Mouse (Mus musculus) midbrain, embryonic 12.5 days (tissue): Measurements from ENCODE around the gene Slco6d1. TPM values are rescaled to one million over a fixed set of nuclear protein-coding genes. Genes with fewer than 3 reads are reported as not detected.
"Not testable (repeated sequence)": the region's sequence is repeated elsewhere in the genome, so short reads cannot be mapped to it uniquely, and the experiment has no call there.

Experiments
- ATAC-seq: fragments of 200-750 bp; cut with Nextera tagmentation; 2 replicates; pipeline ENCODE4 v1.8.0; 2017; ENCODE audit warnings: low read depth, moderate TSS enrichment, moderate library complexity; ENCODE audit not compliant: low FRiP score
- H3K27ac ChIP-seq: fragments of 300-500 bp; sonication (generic); replicated peaks from 2 replicates; pipeline ENCODE4 v1.5.1; 2016; ENCODE audit warnings: mild to moderate bottlenecking
- H3K27me3 ChIP-seq: fragments of 300-500 bp; sonication (generic); 2 replicates; pipeline ENCODE4 v1.6.1; 2016; ENCODE audit warnings: mild to moderate bottlenecking
- H3K36me3 ChIP-seq: fragments of 300-500 bp; sonication (generic); 2 replicates; pipeline ENCODE4 v1.6.1; 2016
- H3K4me1 ChIP-seq: fragments of 300-500 bp; sonication (generic); 2 replicates; pipeline ENCODE4 v1.6.1; 2016
- H3K4me2 ChIP-seq: fragments of 300-500 bp; sonication (generic); replicated peaks from 2 replicates; pipeline ENCODE4 v1.6.1; 2016; ENCODE audit warnings: mild to moderate bottlenecking, moderate library complexity
- H3K4me3 ChIP-seq: fragments of 300-500 bp; sonication (generic); 2 replicates; pipeline ENCODE4 v1.5.1; 2016; ENCODE audit warnings: mild to moderate bottlenecking
- H3K9ac ChIP-seq: fragments of 300-500 bp; sonication (generic); replicated peaks from 2 replicates; pipeline ENCODE4 v1.6.1; 2016; ENCODE audit warnings: mild to moderate bottlenecking, moderate library complexity
- H3K9me3 ChIP-seq: fragments of 300-500 bp; sonication (generic); 2 replicates; pipeline ENCODE4 v1.6.1; 2016; ENCODE audit warnings: mild to moderate bottlenecking
- WGBS: fragments of 180-500 bp; shearing (Covaris S2); methylation state at CpG from one replicate; pipeline ENCODE4 v1.1.7; 2016; 5-methylcytosine and 5-hydroxymethylcytosine counted together
- polyA plus RNA-seq: library from polyadenylated mRNA; unstranded; fragments of >200 nt; fragmentation: Nextera tagmentation; extraction: Ambion mirVana; gene quantifications from 2 replicates; pipeline ENCODE4 v1.2.1, GENCODE M21; 2016

Gene Slco6d1
- polyA plus RNA-seq = not detected in 2 replicates

DNA sequence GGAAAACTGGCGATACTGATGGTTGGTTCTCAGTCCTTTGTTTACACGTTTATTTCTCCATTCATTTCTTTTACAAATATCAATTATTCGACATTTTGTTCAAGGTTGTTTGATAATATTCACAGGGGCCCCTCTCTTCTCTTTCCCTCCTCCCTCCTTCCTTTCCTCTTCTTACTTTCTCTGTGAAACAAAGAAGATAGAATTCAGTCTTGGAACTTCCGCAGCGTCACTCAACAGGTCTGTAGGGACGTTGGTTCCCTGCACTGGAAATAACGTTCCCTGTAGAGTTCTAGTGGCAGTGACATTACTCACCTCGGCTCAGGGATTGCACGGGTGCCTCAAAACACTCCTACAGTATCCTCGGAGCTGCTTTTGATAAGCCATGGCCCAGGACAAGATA is at the start of gene Slco6d1:
TSS of gene Slco6d1 (plus strand) at position 301 of the 400 bp plus-strand sequence.
- Histone ChIP-seq H3K9me3 (no peaks in the 10 kb centered on the region), H3K4me1 (no peaks in the 10 kb centered on the region), H3K9ac (no peak within 1 kb of the TSS), H3K36me3 (no peaks in the 10 kb centered on the region), H3K27ac (no peak within 1 kb of the TSS), H3K4me3 (no peak within 1 kb of the TSS), H3K27me3 (no peaks in the 10 kb centered on the region), H3K4me2 (no peak within 1 kb of the TSS)
- WGBS = 89% methylated on average over 10 of the region's 10 CpGs
- ATAC-seq = no peak

DNA sequence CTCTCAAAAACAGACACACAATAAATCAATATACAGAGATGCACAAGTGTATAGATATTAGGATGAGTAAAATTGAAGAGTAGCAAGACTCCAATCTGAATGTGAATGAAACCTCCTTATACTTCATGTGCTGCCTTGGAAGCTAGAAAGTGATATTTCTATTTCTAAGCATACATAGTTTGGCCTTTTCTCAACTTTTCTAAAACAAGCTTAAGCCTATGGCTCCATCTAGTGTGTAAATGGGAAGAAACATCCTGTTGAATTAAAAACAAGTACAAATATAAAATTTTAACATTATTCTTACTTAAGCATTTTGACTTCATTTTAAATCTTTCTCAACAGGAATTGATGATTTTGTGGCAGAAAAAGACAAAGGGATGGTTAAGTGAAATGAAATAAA is 28.9 kb upstream of the Slco6d1 start:
- no peaks in the 10 kb centered on the region for H3K9me3 ChIP-seq
- ATAC-seq = no peak
- no peak overlapping the region for H3K27ac ChIP-seq
- no peaks in the 10 kb centered on the region for H3K27me3 ChIP-seq
- H3K36me3 ChIP-seq = no peaks in the 10 kb centered on the region
- no peak overlapping the region for H3K4me2 ChIP-seq
- no peak overlapping the region for H3K9ac ChIP-seq
- H3K4me1 ChIP-seq = no peaks in the 10 kb centered on the region
- H3K4me3 ChIP-seq = no peak overlapping the region

DNA sequence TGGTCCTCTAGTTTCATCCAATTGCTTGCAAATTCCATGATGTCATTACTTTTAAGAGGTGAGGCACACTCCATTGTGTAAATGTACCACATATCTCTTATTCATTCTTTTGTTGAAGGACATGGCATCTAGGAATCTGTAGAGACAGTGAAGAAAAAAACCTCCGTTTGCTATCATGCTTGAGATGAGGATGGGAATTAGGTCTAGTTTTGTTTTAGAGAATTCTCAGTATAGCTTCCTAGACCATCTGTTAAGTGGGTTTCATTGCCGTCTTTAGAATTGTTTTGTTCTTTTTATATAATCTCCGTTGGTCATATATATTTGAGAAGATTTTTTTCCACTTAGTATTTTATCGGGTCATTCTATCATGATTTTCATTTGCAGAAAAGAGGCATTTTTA is 27.0 kb downstream of the Slco6d1 start:
- 86% methylated on average over 4 of the region's 4 CpGs for WGBS
- Histone ChIP-seq H3K4me3 (no peak overlapping the region), H3K27ac (no peak overlapping the region), H3K9ac (no peak overlapping the region), H3K4me2 (no peak overlapping the region), H3K27me3 (no peaks in the 10 kb centered on the region), H3K9me3 (no peaks in the 10 kb centered on the region), H3K36me3 (no peaks in the 10 kb centered on the region), H3K4me1 (no peaks in the 10 kb centered on the region)
- ATAC-seq = no peak

DNA sequence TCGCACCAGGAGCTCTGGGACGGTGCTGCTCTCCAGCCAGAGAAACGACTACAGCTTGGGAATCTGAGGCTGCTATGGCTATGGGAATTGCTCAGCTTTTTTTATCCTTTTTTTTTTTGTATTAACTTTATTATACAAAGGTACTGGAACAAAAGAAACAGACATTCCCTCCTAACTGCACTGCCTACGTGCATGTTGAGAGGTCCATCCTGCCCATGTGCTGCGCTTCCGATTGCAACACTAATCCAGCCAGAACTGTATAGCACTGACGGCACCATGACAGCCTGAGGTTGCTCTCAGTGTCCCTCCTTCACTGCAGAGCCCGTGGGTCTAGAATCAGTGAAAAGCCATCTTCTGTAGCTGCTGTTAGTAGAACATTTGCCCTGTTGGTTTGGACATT is 38.3 kb downstream of the Slco6d1 start:
- not testable (repeated sequence) for ATAC-seq, H3K36me3 ChIP-seq, H3K27ac ChIP-seq, H3K4me2 ChIP-seq, H3K27me3 ChIP-seq, H3K4me1 ChIP-seq, H3K9me3 ChIP-seq, H3K9ac ChIP-seq, H3K4me3 ChIP-seq
- WGBS = 93% methylated on average over 8 of the region's 8 CpGs

DNA sequence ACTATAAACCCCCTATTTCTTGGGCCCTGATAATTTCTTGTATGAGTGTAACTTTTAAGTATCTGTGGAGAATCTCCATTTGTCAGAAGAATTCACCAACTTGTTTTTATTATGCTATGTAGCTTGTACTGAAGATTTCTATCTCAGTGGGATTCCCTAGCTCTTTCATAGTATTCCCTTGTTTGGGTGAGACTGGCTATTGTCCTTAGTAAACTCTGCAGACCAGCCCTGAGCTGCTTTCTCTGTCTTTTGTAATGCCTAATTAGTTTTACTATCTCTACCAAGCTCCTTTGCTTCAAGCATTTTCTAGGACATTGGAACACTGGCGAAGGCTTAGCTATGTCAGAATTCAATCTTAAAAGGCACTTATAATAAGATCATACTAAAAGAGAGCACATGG is 55.5 kb downstream of the Slco6d1 start:
- not testable (repeated sequence) for H3K27me3 ChIP-seq, ATAC-seq, H3K4me1 ChIP-seq, H3K9me3 ChIP-seq, H3K9ac ChIP-seq, H3K27ac ChIP-seq, H3K4me2 ChIP-seq, H3K36me3 ChIP-seq, H3K4me3 ChIP-seq
- WGBS = 64% methylated on average over 1 of the region's 1 CpGs

DNA sequence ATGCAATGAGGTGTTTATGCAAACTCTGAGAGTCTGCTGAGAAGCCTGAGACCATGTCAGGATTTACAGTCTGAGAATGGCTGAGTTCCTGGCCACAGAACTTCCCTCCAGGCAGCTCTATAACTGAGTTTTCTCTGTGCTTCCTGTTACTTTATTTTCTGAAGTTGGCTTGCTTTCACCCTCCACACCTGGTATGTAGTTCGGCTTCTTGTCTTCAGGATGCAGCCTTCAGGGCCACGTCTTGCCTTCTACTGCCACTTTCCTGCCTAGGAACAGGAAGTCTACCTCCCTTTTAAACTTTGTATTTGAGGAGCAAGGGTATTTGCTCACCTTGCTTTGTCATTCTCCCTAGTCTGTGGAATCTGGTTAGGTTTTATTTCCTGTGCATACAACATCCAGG is 58.3 kb downstream of the Slco6d1 start:
- no peak overlapping the region for H3K9ac ChIP-seq
- 87% methylated on average over 2 of the region's 2 CpGs for WGBS
- ATAC-seq = no peak

DNA sequence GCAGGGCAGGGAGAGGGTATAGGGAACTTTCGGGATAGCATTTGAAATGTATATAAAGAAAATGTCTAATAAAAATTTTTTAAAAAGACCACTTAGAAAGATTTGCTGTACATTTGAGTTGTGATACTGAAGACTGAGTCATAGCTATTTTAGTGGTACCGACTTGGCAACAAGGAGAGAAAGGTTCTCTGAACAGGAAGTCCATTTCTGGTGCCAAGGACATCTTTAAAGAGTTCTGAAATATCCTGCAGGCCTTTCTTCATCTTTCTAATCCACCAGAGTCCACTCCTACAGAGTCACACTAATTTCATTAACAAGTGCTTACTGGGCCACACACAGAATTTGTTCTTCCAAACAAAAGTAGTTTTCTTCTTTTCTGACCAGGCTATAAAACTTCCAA is 85.1 kb downstream of the Slco6d1 start:
- Histone ChIP-seq H3K4me2 (no peak overlapping the region), H3K4me1 (no peaks in the 10 kb centered on the region), H3K36me3 (no peaks in the 10 kb centered on the region), H3K27ac (no peak overlapping the region), H3K27me3 (no peaks in the 10 kb centered on the region), H3K4me3 (no peak overlapping the region), H3K9me3 (no peaks in the 10 kb centered on the region), H3K9ac (no peak overlapping the region)
- ATAC-seq = no peak
- WGBS = 77% methylated on average over 2 of the region's 2 CpGs

More for the DNA sequence above, 58.3 kb downstream of the Slco6d1 start:
- Histone ChIP-seq H3K4me1 (no peaks in the 10 kb centered on the region), H3K27ac (no peak overlapping the region), H3K27me3 (no peaks in the 10 kb centered on the region), H3K36me3 (no peaks in the 10 kb centered on the region), H3K4me3 (no peak overlapping the region), H3K9me3 (no peaks in the 10 kb centered on the region), H3K4me2 (no peak overlapping the region)

DNA sequence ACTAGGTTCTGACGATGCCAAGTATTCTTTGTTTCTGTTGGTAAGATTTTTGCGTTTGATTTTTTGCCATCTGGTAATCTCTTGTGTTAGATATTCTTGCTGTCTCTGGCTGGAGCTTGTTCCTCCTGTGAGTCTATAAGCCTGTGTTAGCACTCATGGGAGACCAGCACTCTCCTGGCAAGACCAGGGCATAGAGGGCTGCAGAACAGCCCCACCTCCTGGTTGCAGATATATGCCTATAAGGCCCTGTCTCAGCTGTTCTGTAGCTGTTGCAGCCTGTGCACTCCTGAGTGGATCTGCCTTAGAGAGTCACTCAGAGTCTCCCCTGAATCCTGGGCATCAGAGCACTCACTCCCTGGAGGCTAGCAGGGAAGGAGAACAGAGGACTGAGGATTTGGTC is 102.1 kb downstream of the Slco6d1 start:
- WGBS = 80% methylated on average over 2 of the region's 2 CpGs
- 0 out of 2 replicates have a peak, but pooled peaks have one; percentile 34 for ATAC-seq
- no peaks in the 10 kb centered on the region for H3K36me3 ChIP-seq
- no peak overlapping the region for H3K4me2 ChIP-seq
- no peak overlapping the region for H3K4me3 ChIP-seq
- no peaks in the 10 kb centered on the region for H3K4me1 ChIP-seq
- no peaks in the 10 kb centered on the region for H3K9me3 ChIP-seq
- H3K27me3 ChIP-seq = no peaks in the 10 kb centered on the region
- H3K9ac ChIP-seq = no peak overlapping the region
- no peak overlapping the region for H3K27ac ChIP-seq

DNA sequence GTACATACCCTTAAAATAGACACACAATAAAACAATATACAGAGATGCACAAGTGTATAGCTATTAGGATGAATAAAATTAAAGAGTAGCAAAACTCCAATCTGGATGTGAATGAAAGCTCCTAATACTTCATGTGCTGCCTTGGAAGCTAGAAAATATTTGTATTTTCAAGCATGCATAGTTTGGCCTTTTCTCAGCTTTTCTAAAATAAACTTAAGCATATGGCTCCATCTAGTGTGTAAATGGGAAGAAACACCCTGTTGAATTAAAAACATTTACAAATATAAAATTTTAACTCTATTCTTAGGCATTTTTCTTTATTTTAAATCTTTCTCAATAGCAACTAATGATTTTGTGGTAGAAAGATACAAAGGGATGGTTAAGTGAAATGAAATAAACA is 102.6 kb downstream of the Slco6d1 start:
- Histone ChIP-seq H3K4me3 (no peak overlapping the region), H3K27ac (no peak overlapping the region), H3K4me2 (no peak overlapping the region), H3K9ac (no peak overlapping the region), H3K36me3 (no peaks in the 10 kb centered on the region), H3K27me3 (no peaks in the 10 kb centered on the region), H3K9me3 (no peaks in the 10 kb centered on the region), H3K4me1 (no peaks in the 10 kb centered on the region)
- ATAC-seq = no peak

DNA sequence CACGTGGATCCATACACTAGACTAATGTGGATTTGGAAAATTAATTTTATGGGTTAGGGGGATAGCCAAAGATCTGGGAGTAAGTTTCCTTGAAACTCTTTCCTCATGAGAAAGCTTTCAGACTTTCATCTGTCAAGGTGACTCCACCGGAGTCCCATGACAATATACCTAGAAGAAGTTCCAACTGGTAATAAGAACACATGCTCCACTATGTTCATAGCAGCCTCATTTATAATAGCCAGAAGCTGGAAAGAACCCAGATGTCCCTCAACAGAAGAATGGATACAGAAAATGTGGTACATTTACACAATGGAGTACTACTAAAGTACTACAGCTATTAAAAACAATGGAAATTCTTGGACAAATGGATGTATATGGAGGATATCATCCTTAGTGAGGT is 107.4 kb downstream of the Slco6d1 start:
- H3K4me2 ChIP-seq, H3K27ac ChIP-seq, ATAC-seq, H3K4me1 ChIP-seq, H3K4me3 ChIP-seq, H3K9ac ChIP-seq, H3K27me3 ChIP-seq, H3K9me3 ChIP-seq, H3K36me3 ChIP-seq: not testable (repeated sequence)
- WGBS = 91% methylated on average over 2 of the region's 2 CpGs

DNA sequence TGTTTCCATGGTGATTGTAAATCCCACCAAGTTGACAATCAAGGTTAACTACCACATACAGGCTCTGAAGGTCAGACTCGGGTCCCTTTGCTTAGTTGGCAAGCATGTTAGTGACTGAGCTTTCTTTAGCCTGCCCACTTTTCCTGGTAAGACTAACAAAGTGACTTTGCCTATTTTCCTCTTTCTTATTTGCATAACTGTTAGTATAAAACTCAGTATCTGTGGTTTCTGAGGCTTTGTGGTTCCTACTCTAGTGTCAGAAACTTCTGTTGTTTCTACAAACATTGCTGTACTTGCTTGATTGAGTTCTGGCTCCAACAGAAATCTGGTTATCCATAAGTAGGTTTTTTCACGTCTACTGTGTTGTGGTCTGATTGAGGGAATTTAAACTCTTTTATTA is 124.4 kb downstream of the Slco6d1 start:
- Histone ChIP-seq H3K4me2 (no peak overlapping the region), H3K4me3 (no peak overlapping the region), H3K9ac (no peak overlapping the region), H3K9me3 (no peaks in the 10 kb centered on the region), H3K36me3 (no peaks in the 10 kb centered on the region), H3K27ac (no peak overlapping the region), H3K27me3 (no peaks in the 10 kb centered on the region), H3K4me1 (no peaks in the 10 kb centered on the region)
- 78% methylated on average over 2 of the region's 2 CpGs for WGBS
- ATAC-seq = no peak

DNA sequence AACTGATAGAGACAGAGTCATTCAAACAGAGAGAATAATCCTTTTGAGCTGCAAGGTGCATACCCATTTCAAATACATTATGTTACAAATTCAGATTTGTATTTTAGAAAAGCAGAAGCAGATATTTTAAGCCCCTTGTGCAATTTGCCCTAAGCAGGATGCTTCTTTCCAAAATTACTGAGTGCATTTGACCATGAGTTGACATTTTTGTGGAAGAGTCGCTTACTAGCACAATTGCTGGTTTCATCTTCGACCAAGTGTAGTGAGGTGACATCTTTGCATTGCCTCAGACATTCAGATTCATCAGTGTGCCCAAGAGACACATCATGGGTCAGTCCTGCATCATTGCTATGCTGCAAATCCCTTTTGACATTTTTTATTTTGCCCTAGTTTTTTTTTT is 133.5 kb downstream of the Slco6d1 start:
- no peaks in the 10 kb centered on the region for H3K27me3 ChIP-seq
- no peaks in the 10 kb centered on the region for H3K4me1 ChIP-seq
- no peak overlapping the region for H3K9ac ChIP-seq
- H3K9me3 ChIP-seq = no peaks in the 10 kb centered on the region
- no peak overlapping the region for H3K4me3 ChIP-seq
- ATAC-seq = no peak
- H3K36me3 ChIP-seq = no peaks in the 10 kb centered on the region
- no peak overlapping the region for H3K4me2 ChIP-seq
- 84% methylated on average over 2 of the region's 2 CpGs for WGBS
- H3K27ac ChIP-seq = no peak overlapping the region

DNA sequence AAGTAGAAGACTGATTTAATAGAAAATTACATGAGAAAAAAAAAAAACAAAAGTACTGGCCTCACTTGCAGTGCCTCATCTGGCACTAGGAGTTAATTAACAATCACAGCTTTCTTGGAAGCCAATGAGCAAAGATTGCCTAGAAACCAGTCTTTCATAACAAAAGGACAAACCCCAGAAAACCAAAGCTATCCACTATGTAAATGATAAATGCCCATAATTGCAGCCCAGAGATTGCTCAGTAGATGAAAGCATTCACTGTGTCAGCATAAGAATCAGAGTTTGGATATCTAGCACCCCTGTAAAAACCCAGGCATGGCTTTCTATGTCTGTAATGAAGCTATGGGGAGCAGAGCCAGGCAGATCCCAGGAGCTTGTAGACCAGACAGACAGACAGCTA is 144.8 kb downstream of the Slco6d1 start:
- H3K4me2 ChIP-seq = no peak overlapping the region
- H3K27ac ChIP-seq = no peak overlapping the region
- H3K4me3 ChIP-seq = no peak overlapping the region
- no peak for ATAC-seq
- no peak overlapping the region for H3K9ac ChIP-seq
- H3K4me1 ChIP-seq = no peaks in the 10 kb centered on the region
- no peaks in the 10 kb centered on the region for H3K27me3 ChIP-seq
- H3K9me3 ChIP-seq = no peaks in the 10 kb centered on the region
- no peaks in the 10 kb centered on the region for H3K36me3 ChIP-seq
